Mouse (Mus musculus) erythroblast, embryonic 14.5 days (primary cell): ENCODE measurements around the gene Eepd1. TPM values are rescaled to one million over a fixed set of nuclear protein-coding genes. Genes with fewer than 3 reads are reported as not detected.

ENCODE experiments used
- H3K27me3 ChIP-seq: 2 replicates; pipeline ENCODE4 v1.6.1; 2012; ENCODE audit warnings: inconsistent platforms; ENCODE audit not compliant: control insufficient read depth
- H3K36me3 ChIP-seq: 2 replicates; pipeline ENCODE4 v1.6.1; 2012; ENCODE audit warnings: mild to moderate bottlenecking, inconsistent platforms; ENCODE audit not compliant: control insufficient read depth
- H3K4me1 ChIP-seq: 2 replicates; pipeline ENCODE4 v1.6.1; 2012; ENCODE audit warnings: inconsistent platforms; ENCODE audit not compliant: control insufficient read depth
- H3K4me3 ChIP-seq: replicated peaks from 2 replicates; pipeline ENCODE3; 2012; ENCODE audit warnings: moderate library complexity, mild to moderate bottlenecking, inconsistent platforms
- H3K9me3 ChIP-seq: 2 replicates; pipeline ENCODE4 v1.6.1; 2012; ENCODE audit warnings: low read length, inconsistent platforms, mixed read lengths; ENCODE audit not compliant: control insufficient read depth
- GATA1 ChIP-seq: IDR thresholded peaks from 2 replicates; pipeline ENCODE4 v1.6.1; 2012; ENCODE audit warnings: low read length, inconsistent platforms, mixed read lengths
- TAL1 ChIP-seq: IDR thresholded peaks from 3 replicates; pipeline ENCODE4 v1.6.1; 2012; ENCODE audit warnings: low read length, inconsistent platforms, mixed read lengths
- polyA plus RNA-seq: library from polyadenylated mRNA; stranded (reverse); fragments of >175 nt; gene quantifications from 2 replicates; pipeline ENCODE4 v1.2.3, GENCODE M21; 2012

Gene Eepd1
- polyA plus RNA-seq, 1 experiment, result 0.02 TPM

DNA sequence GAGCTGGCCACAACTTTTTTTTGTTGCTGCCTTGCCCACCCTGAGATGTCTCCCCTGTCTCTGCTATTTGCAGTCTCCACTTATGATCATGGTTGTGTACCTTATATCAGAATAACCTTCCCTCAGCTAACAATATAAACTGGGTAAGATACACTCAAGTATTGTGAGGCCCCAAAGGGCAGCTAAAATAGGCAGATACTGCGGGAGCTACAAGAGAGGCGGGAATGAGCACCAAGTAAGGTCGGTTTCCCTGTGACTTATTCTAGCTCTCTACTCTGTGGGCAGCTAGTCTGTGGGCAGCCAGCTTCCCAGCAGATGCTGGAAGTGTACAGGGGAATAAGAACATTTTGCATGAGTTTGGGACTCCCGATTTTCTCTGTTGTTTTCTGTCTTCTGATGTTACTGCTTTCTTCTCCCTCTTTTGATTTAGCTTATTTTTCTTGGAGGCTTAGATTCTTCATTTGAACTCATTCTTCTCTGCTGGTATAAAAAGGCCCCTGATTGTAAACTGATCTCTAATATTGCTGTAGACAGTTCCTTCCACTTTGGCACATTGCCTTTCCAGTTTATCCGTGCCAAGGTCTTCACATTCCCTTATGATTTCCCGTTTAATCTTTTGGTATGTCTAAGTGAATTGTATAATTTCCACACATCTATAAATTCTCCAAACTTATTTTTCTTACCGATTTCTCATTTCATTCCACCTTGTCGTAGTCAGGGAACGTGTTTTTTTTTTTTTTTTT is 78.8 kb downstream of the Eepd1 start:
- H3K4me3 ChIP-seq, result no peak overlapping the region
- no peaks in the 10 kb centered on the region; the same call in 1 of the 2 replicates for H3K9me3 ChIP-seq
- H3K27me3 ChIP-seq, result no peaks in the 10 kb centered on the region
- no peaks in the 10 kb centered on the region for H3K36me3 ChIP-seq
- TF ChIP-seq TAL1 (no peak), GATA1 (no peak)
- no peaks in the 10 kb centered on the region for H3K4me1 ChIP-seq

DNA sequence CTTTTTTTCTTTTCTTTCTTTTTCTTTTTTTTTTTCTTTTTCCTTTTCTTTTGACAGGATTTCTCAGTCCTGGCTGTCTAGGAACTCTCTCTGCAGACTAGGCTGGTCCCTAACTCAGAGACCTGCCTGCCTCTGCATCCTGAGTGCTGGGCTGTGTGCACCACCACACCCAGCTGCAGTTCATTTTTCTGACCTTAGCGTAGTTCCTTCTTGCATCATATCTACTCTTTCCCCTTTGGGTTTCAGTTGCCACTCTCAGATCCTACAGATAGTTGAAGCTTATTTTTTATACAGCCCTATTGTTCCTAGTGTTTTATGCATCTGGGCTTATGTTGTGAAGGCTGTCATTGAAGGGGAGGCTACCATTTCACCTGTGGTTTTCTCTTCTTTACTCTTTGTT is 79.8 kb downstream of the Eepd1 start:
- no peaks in the 10 kb centered on the region for H3K27me3 ChIP-seq
- H3K9me3 ChIP-seq, result no peaks in the 10 kb centered on the region; the same call in 1 of the 2 replicates
- no peaks in the 10 kb centered on the region for H3K4me1 ChIP-seq
- H3K4me3 ChIP-seq, result no peak overlapping the region
- TF ChIP-seq GATA1 (no peak), TAL1 (no peak)
- H3K36me3 ChIP-seq, result no peaks in the 10 kb centered on the region

DNA sequence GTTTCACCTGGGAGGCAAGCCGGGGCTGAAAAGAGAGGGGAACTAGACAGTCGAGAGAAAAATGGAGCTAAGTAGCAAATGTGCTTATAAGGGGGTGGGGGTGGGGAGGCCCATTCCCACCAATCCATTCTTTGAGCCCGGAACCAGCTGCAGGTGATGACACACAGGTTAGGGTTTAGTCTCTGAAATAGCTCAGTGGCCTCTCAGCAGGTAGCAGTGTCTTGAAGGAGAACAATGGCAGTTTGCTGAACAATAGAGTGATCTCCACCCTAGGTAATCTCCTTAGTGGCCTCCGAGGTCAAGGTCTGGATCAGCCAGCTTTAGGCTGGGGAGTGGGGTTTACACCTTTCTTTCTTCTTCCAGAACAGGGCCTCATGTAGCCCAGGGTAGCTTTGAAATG is 82.5 kb downstream of the Eepd1 start:
- no peaks in the 10 kb centered on the region; the same call in 1 of the 2 replicates for H3K9me3 ChIP-seq
- TF ChIP-seq GATA1 (no peak), TAL1 (no peak)
- H3K4me3 ChIP-seq, result no peak overlapping the region
- no peaks in the 10 kb centered on the region for H3K27me3 ChIP-seq
- no peaks in the 10 kb centered on the region for H3K4me1 ChIP-seq
- H3K36me3 ChIP-seq, result no peaks in the 10 kb centered on the region

DNA sequence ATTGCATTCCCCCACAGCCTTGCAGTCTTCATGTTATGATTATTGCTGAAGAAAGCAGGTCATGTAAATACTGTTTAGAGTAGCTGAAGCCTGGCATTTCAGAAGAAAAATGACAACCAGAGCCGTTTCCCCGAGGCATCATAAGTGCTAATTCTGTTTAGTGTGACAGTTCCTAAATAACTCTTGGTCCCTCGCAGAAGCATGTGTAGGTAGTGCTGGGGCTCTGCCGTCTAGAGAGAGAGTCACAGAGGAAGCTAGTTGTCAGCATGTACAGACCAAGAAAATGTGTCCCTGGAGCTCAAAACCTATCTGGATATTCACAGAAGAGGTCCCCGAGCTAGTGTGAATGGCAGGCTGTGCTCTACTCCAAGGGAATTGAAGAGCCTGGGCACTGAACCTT is 85.7 kb downstream of the Eepd1 start:
- no peak for TF ChIP-seq TAL1
- no peak for TF ChIP-seq GATA1
- Histone ChIP-seq H3K36me3 (no peaks in the 10 kb centered on the region), H3K4me1 (no peaks in the 10 kb centered on the region), H3K9me3 (no peaks in the 10 kb centered on the region; the same call in 1 of the 2 replicates), H3K4me3 (no peak overlapping the region), H3K27me3 (no peaks in the 10 kb centered on the region)

DNA sequence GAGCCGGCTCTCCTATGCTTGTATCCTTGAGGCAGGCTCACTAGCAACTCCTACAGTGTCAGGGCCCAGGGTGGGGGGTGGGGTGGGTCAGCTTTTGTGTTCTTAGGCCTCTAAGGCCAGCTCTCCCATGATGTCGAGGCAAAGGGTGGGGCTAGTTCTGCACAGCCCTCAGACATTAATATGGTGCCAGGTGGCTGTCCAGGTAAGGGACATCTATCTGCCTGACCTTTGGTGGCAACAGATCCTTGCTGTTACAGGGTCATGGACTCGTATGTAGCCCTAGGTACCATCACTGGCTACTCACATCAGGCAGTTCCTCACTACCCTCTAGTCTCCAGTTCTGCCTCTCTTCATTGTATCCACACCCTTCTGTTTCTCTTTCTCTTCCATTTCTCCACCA is 87.4 kb downstream of the Eepd1 start:
- Histone ChIP-seq H3K4me1 (no peaks in the 10 kb centered on the region), H3K9me3 (no peaks in the 10 kb centered on the region), H3K27me3 (no peaks in the 10 kb centered on the region), H3K36me3 (no peaks in the 10 kb centered on the region), H3K4me3 (no peak overlapping the region)
- no peak for TF ChIP-seq TAL1

DNA sequence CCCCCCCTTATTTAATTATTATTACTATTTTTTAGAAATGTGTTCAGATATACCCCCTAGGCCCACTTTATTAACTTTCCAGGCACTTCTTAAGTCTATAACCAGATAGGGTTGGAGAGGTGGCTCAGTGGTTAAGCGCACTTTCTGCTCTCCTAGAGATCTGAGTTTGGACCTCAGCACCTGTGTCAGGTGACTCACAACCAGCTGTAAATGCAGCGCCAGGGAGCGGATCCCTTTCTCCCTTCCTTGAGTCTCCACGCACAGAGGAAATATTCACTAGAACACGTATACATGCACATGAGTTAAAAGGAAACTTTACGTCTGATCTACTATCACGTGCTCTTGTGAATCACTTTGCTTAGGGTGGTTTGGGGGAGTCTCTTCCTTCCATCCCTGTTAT is 88.7 kb downstream of the Eepd1 start:
- Histone ChIP-seq H3K36me3 (no peaks in the 10 kb centered on the region), H3K4me1 (no peaks in the 10 kb centered on the region), H3K4me3 (no peak overlapping the region), H3K9me3 (no peaks in the 10 kb centered on the region), H3K27me3 (no peaks in the 10 kb centered on the region)
- TF ChIP-seq TAL1 (no peak), GATA1 (no peak)

DNA sequence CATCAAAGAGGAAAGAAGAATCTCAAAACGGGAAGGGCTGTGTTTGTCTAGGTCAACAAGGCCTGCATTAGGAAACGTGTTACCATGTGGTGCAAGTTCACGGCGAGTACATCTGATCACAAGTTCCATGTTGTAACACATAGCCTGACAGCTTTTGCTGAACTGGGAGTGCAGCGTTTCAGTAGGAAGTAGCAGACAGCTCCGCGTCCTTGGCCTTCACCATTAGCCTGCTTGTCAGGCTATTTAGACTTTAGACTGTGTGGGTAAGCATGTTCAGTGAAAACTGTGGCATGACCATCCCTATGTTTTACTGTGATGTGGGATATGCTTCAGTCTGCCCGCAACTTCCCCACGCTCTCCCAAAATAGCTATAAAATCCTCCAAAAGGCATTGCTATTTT is 89.1 kb downstream of the Eepd1 start:
- H3K9me3 ChIP-seq, result no peaks in the 10 kb centered on the region
- H3K4me3 ChIP-seq, result no peak overlapping the region
- no peaks in the 10 kb centered on the region for H3K27me3 ChIP-seq
- TF ChIP-seq GATA1 (no peak), TAL1 (no peak)
- no peaks in the 10 kb centered on the region for H3K4me1 ChIP-seq
- no peaks in the 10 kb centered on the region for H3K36me3 ChIP-seq

DNA sequence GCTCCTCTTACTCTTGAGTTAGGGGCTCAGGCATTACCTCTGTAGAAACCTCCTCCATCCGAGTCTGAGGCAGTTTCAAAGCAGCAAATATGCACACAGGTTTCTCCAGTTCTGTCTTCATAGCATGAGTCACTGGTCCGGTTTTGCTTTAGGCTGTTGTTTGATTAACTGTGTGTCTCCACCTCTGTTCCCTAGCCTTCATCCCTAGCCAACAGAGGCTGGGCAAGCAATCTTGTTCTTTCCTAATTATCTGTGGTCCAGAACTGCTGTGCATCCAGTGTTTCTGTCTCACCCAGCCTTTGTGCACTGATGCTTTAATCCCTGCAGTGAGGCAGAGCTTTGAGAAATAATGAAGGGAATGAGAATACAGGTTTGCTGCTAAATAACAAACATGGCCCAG is 90.0 kb downstream of the Eepd1 start:
- Histone ChIP-seq H3K4me1 (no peaks in the 10 kb centered on the region), H3K4me3 (no peak overlapping the region), H3K36me3 (no peaks in the 10 kb centered on the region), H3K9me3 (no peaks in the 10 kb centered on the region), H3K27me3 (no peaks in the 10 kb centered on the region)
- TF ChIP-seq GATA1 (no peak), TAL1 (no peak)

DNA sequence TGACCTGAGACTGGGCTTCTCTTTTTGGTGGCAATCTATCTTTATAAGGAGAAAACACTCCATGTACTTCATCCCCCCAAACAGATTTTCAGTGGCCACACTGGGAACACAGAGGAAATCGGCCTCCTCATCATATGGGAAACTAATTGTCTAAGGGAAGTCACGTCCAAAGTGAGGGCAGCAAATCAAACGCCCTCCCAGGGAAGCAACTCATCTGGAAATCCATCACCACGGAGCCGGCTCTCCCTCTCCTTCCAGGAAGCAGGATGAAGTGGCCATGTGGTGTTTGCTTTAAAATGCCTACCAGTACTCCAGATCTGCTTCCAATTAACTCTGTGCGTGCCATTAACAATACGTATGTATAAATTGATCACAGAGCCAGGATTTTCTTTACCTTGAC is 92.4 kb downstream of the Eepd1 start:
- Histone ChIP-seq H3K4me1 (no peaks in the 10 kb centered on the region), H3K36me3 (no peaks in the 10 kb centered on the region), H3K27me3 (no peaks in the 10 kb centered on the region), H3K4me3 (no peak overlapping the region), H3K9me3 (no peaks in the 10 kb centered on the region)
- TF ChIP-seq TAL1, result no peak
- no peak for TF ChIP-seq GATA1

DNA sequence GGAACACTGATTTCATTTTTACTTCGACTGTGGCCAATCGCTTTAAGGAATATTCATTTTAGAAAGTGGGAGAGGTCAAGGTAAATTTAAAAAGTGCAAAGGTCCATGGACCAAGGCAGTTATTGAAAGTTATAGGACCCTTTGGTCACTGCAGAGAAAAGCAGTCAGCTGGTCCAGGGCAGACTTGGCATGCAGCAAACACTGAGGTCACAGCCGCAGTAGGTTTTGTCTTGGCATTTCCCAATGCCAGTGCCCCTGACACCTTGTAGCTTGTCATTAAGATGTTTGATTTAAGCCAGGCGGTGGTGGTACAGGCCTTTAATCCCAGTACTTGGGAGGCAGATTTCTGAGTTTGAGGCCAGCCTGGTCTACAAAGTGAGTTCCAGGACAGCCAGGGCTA is 92.8 kb downstream of the Eepd1 start:
- no peak overlapping the region for H3K4me3 ChIP-seq
- no peak for TF ChIP-seq GATA1
- TF ChIP-seq TAL1, result no peak
- no peaks in the 10 kb centered on the region for H3K4me1 ChIP-seq
- H3K27me3 ChIP-seq, result no peaks in the 10 kb centered on the region
- H3K36me3 ChIP-seq, result no peaks in the 10 kb centered on the region
- no peaks in the 10 kb centered on the region for H3K9me3 ChIP-seq
